19 mouse cellular contexts compared by ENCODE assay signal in the genomic region with DNA sequence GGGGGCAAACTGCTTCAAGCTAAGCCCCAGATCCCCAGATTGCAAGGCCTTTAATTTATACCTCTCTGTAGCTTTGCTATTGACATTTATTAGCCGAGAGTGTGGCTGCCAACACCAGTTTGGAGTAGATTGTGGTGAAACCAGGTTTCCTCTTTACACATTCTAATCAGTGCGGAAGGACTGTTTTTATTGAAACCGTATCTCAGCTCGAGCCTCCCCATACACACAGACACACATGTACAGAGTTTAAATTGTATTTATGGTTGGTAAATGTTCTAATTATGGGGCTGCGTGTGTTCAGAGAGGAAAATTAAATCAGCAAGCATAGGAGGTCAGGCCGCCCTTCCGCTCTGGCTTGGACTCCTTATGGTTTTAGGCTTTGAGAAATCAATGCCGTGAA. TPM values are rescaled to one million over a fixed set of nuclear protein-coding genes. Genes with fewer than 3 reads are reported as not detected.
"Had no signal": no experiment of that assay in that cellular context is flagged by ENCODE, and none has a peak within 500 bp of the region (broad histone marks: within the 10 kb centered on the region; RNA-seq: fewer than 3 reads in every experiment).

No protein-coding gene starts in this region.

- H3K9ac ChIP-seq: liver, embryonic 15.5 days; midbrain, embryonic 15.5 days; neural tube, embryonic 12.5 days had no signal

- ATAC-seq: lung, postnatal 0 days; midbrain, embryonic 15.5 days had no signal

- H3K4me2 ChIP-seq: liver, embryonic 11.5 days; liver, embryonic 15.5 days; midbrain, embryonic 11.5 days; midbrain, embryonic 15.5 days; neural tube, embryonic 12.5 days had no signal

- H3K9me3 ChIP-seq: liver, embryonic 15.5 days; midbrain, embryonic 15.5 days; neural tube, embryonic 12.5 days had no signal

- H3K4me1 ChIP-seq: liver, embryonic 15.5 days; megakaryocyte, embryonic 14.5 days; midbrain, embryonic 15.5 days; neural tube, embryonic 12.5 days had no signal

- H3K4me3 ChIP-seq: liver, embryonic 15.5 days; megakaryocyte, embryonic 14.5 days; midbrain, embryonic 15.5 days; neural tube, embryonic 12.5 days had no signal

- DNase-seq: kidney, adult 11 months; kidney, postnatal 36 days; layer of hippocampus, adult 9-11 months; layer of hippocampus, postnatal 36 days; lung, adult 2 months; right cerebral cortex, postnatal 14 days; thymus, postnatal 4 days had no signal

- H3K36me3 ChIP-seq: liver, embryonic 15.5 days; midbrain, embryonic 15.5 days; neural tube, embryonic 12.5 days had no signal

- H3K27me3 ChIP-seq: megakaryocyte, embryonic 14.5 days; midbrain, embryonic 15.5 days; neural tube, embryonic 12.5 days had no signal

- H3K27ac ChIP-seq: liver, embryonic 15.5 days; macrophage; midbrain, embryonic 15.5 days; neural tube, embryonic 12.5 days had no signal

RNA-seq across cellular contexts. Expression of a gene that starts 54.8 kb away (rescaled TPM):
- total RNA-seq: layer of hippocampus, adult 18-20 months; layer of hippocampus, postnatal 36 days; left cerebral cortex, adult 8-10 months; left cerebral cortex, postnatal 36 days; monocyte, adult 5-6 weeks had no signal
- polyA plus RNA-seq: macrophage had no signal
